Mouse (Mus musculus): ENCODE measurements around the gene Abhd13.

Gene Abhd13

GRCm38 (mm10) chr8:10016252-10016651 lies 38.7 kb downstream of the Abhd13 start:
- no peak for DNase-seq (ENCODE audit: extremely low spot score, low spot score)

DNA sequence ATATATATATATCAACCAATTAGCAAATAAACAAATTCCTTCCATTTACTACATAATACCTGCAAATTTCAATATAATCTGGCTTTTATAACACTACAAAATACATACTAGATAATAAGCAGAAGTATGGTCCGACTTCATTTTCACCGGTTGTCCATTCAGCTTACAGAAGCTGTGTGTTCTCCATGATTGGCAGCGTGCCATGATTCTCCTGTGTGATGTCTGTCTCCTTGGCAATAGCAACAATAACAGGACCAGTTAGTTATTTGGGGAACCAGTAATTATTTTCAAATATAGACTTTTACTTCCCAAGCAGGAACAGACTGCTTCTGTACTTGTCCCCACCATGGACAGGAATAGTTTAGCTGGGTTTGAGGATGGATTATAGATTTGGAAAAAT lies 39.7 kb downstream of the Abhd13 start:
- no peak for DNase-seq (ENCODE audit: extremely low spot score, low spot score)

DNA sequence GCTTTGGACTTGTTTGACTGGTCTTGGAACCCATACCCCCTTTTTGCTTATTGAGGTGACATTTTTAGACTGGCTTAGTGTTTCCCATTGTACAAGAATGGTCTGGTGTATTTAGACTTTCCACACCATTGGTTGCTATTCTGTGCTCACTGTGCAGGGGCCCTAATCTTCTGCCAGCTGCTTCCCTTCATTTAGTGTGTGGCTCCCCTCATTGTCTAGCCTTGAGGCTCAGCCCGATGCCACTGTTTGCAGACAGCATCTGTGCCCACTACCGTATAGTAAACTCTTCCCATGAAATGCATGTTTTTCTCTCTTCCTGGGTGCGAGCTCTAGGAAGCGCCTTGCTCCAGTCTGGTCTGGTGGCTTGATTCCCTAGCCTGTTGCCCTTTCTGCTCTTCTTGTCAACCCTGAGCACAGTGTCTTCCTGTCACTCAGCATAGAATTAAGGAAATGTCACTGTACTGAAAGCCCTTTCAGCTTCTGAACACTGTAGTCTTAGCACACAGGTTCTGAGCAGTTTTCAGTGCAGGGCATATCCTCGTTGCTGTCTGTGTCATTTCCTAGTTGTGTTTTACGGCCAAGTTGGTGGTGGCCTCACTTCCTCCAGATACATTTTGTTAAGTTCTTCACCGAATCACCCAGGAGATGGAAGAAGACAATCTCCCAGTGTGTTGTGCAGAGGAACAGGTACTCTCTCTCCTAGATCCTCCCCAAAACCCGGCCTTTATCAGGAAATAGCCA lies 53.0 kb downstream of the Abhd13 start:
- DNase-seq (ENCODE audit: extremely low spot score, low spot score), result no peak

GRCm38 (mm10) chr8:10031177-10031576 lies 53.7 kb downstream of the Abhd13 start:
- no peak for DNase-seq (ENCODE audit: extremely low spot score, low spot score)

- no peak for DNase-seq (ENCODE audit: extremely low spot score, low spot score)
Observed at GRCm38 (mm10) chr8:10040866-10041265, 63.4 kb downstream of the Abhd13 start.

Measured in neural tube, embryonic 10.5 days (tissue).